Comparison of ENCODE assay signal across 38 mouse cellular contexts in the genomic region with DNA sequence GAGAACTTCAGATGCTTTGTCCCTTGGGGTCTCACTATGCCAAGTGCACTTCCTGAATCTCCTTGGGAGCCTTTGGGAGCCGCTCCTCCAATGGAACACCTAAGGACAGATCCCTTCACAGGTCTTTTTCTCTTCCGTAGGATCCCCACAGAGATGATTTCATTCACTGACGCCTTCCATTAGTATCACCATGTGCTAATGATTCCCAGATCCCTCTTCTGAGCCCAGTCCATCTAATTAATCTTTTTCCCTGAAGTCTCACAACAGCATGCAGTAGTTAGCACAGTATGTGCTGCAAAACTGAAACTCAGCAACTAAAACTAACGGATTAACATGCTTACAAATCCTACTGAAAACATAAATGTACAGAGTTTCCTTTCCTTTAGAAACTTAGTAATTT. TPM values are rescaled to one million over a fixed set of nuclear protein-coding genes. Genes with fewer than 3 reads are reported as not detected.
"Had no signal": no experiment of that assay in that cellular context is flagged by ENCODE, and none has a peak within 500 bp of the region (broad histone marks: within the 10 kb centered on the region; RNA-seq: fewer than 3 reads in every experiment).

No protein-coding gene starts in this region.

- H3K27me3 ChIP-seq: heart, embryonic 13.5 days; heart, embryonic 15.5 days; hindbrain, embryonic 12.5 days; kidney, embryonic 15.5 days; limb, embryonic 12.5 days had no signal

- DNase-seq: gastrocnemius, postnatal 14 days; gastrocnemius, postnatal 36 days; heart, adult 11 months; heart, adult 2 months; heart, postnatal 14 days; heart, postnatal 36 days; kidney, adult 11 months; kidney, adult 2 months; kidney, adult 9 months; kidney, postnatal 14 days; kidney, postnatal 36 days; liver; liver, embryonic 13.5 days had no signal

- H3K4me2 ChIP-seq: heart, embryonic 11.5 days; heart, embryonic 13.5 days; heart, embryonic 15.5 days; hindbrain, embryonic 12.5 days; hindbrain, embryonic 14.5 days; kidney, embryonic 15.5 days; limb, embryonic 12.5 days; liver, embryonic 11.5 days; liver, embryonic 13.5 days had no signal

- ATAC-seq: hindbrain, embryonic 16.5 days; intestine, embryonic 16.5 days had no signal

- H3K4me3 ChIP-seq: heart, adult 2 months; heart, embryonic 13.5 days; heart, embryonic 15.5 days; hindbrain, embryonic 12.5 days; kidney, embryonic 15.5 days; left cerebral cortex, adult 2 months; limb, embryonic 10.5 days; limb, embryonic 12.5 days; liver, embryonic 13.5 days had no signal

- H3K36me3 ChIP-seq: heart, embryonic 13.5 days; heart, embryonic 15.5 days; hindbrain, embryonic 12.5 days; kidney, embryonic 15.5 days; limb, embryonic 10.5 days; limb, embryonic 12.5 days; liver, embryonic 13.5 days had no signal

- H3K9me3 ChIP-seq: heart, embryonic 13.5 days; heart, embryonic 15.5 days; hindbrain, embryonic 12.5 days; kidney, embryonic 15.5 days; limb, embryonic 10.5 days; limb, embryonic 12.5 days; liver, embryonic 13.5 days had no signal

- H3K4me1 ChIP-seq: heart, embryonic 13.5 days; heart, embryonic 15.5 days; hindbrain, embryonic 12.5 days; kidney, embryonic 15.5 days; limb, embryonic 12.5 days; liver, embryonic 13.5 days had no signal

- H3K9ac ChIP-seq: heart, embryonic 13.5 days; heart, embryonic 15.5 days; hindbrain, embryonic 12.5 days; hindbrain, embryonic 14.5 days; kidney, embryonic 15.5 days; limb, embryonic 12.5 days; liver, embryonic 13.5 days had no signal

- H3K27ac ChIP-seq: heart, adult 2 months; heart, embryonic 13.5 days; heart, embryonic 15.5 days; hindbrain, embryonic 12.5 days; hindbrain, embryonic 14.5 days; kidney, embryonic 15.5 days; kidney, postnatal 0 days; left cerebral cortex, adult 2 months; limb, embryonic 10.5 days; limb, embryonic 12.5 days; liver, embryonic 13.5 days had no signal

RNA-seq across cellular contexts. Expression of gene Spz1, which starts 36.8 kb away (rescaled TPM):
- total RNA-seq: gastrocnemius, adult 18-20 months; gastrocnemius, adult 8-10 months; gastrocnemius, postnatal 14 days; gastrocnemius, postnatal 36 days; heart, adult 2 months; heart, postnatal 14 days; heart, postnatal 36 days; hematopoietic stem cell, adult 5-6 weeks; layer of hippocampus, adult 18-20 months; layer of hippocampus, postnatal 10 days; layer of hippocampus, postnatal 25 days; left cerebral cortex, adult 2 months; left cerebral cortex, postnatal 14 days; left cerebral cortex, postnatal 36 days had no signal
- polyA plus RNA-seq: heart, embryonic 11.5 days; heart, embryonic 13.5 days; heart, embryonic 15.5 days; heart, postnatal 0 days; hindbrain, embryonic 12.5 days; hindbrain, embryonic 14.5 days; hindbrain, embryonic 16.5 days; intestine, embryonic 14.5 days; intestine, embryonic 16.5 days; kidney, embryonic 15.5 days; kidney, postnatal 0 days; large intestine, adult 2 months; limb, embryonic 10.5 days; limb, embryonic 12.5 days; limb, embryonic 14.5 days; liver, embryonic 11.5 days; liver, embryonic 13.5 days had no signal

RNA-seq across cellular contexts. Expression of gene Fam151b, which starts 55.3 kb away (rescaled TPM):
- polyA plus RNA-seq: heart, embryonic 11.5 days; heart, embryonic 15.5 days; hindbrain, embryonic 14.5 days; hindbrain, embryonic 16.5 days; intestine, embryonic 16.5 days; kidney, embryonic 15.5 days had no signal
